15 mouse cellular contexts compared by ENCODE assay signal in the genomic region with DNA sequence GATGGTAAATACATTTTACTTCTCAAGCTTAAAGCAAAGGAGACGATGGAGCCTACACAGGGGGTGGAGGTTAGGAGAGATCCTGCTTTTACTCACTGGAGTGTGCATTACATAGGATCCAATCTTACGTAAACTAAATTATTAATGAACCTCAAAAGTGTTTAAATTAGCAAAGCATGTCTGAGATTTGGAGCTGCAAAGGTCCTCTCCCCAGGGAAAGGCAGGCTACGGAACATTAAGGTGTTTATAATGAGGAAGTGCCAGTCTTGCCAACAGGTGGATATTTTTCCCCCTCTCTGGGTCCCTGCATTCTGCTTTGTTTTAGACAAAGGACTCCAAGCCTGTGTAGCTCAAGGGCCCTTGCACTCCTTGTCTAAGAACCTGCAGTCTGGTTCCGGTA.
DNase-seq lines count a peak whose midpoint lies in the region; ATAC-seq and TF ChIP-seq lines count a peak whose summit lies in the region.
"Had no signal": no experiment of that assay in that cellular context is flagged by ENCODE, and none has a peak within 500 bp of the region (broad histone marks: within the 10 kb centered on the region; RNA-seq: fewer than 3 reads in every experiment).

No protein-coding gene starts in this region.

- no peak for TF ChIP-seq POLR2A in brain, embryonic 14.5 days (IDR thresholded peaks at IDR 0.05; ENCODE audit: borderline replicate concordance, extremely low read depth, insufficient read depth, insufficient read length, poor library complexity, severe bottlenecking)

- no peaks in the 10 kb centered on the region for H3K27me3 ChIP-seq in forebrain, embryonic 12.5 days
- H3K27me3 ChIP-seq in hindbrain, embryonic 14.5 days (ENCODE audit: control insufficient read depth, insufficient read depth, low read length) = no peaks in the 10 kb centered on the region
- no peaks in the 10 kb centered on the region for H3K27me3 ChIP-seq in midbrain, embryonic 16.5 days (ENCODE audit: control insufficient read depth, insufficient read depth, low read depth, low read length)
- no peaks in the 10 kb centered on the region for H3K27me3 ChIP-seq in liver, embryonic 11.5 days (replicated peaks; ENCODE audit: control insufficient read depth, insufficient read depth, low read length)
- H3K27me3 ChIP-seq: heart, embryonic 13.5 days; limb, embryonic 12.5 days had no signal

- 22% methylated on average over 4 of the region's 4 CpGs for WGBS in forebrain, embryonic 12.5 days
- 21% methylated on average over 4 of the region's 4 CpGs for WGBS in hindbrain, embryonic 14.5 days
- WGBS in midbrain, embryonic 16.5 days = 25% methylated on average over 4 of the region's 4 CpGs
- WGBS in liver, embryonic 11.5 days = 86% methylated on average over 4 of the region's 4 CpGs

- H3K4me3 ChIP-seq in forebrain, embryonic 12.5 days (replicated peaks) = peak overlapping the region; percentile 30; the same call in 1 of the 2 replicates
- peak overlapping the region; percentile 32 for H3K4me3 ChIP-seq in hindbrain, embryonic 14.5 days (replicated peaks; ENCODE audit: low read length)
- H3K4me3 ChIP-seq in midbrain, embryonic 16.5 days (ENCODE audit: low read depth, low read length) = peak overlapping the region; percentile 41; the same call in 1 of the 2 replicates
- H3K4me3 ChIP-seq in liver, embryonic 11.5 days (ENCODE audit: low read depth, low read length) = no peak overlapping the region
- H3K4me3 ChIP-seq: heart, embryonic 13.5 days; limb, embryonic 12.5 days had no signal

- peak; percentile 51 for DNase-seq in brain, embryonic 14.5 days (ENCODE audit: low read depth)
- no peak for DNase-seq in hindbrain, embryonic 14.5 days (ENCODE audit: low spot score)
- no peak for DNase-seq in liver, embryonic 11.5 days (ENCODE audit: low spot score)
- no peak for DNase-seq in adrenal gland, postnatal 10 days
- DNase-seq in urinary bladder, postnatal 4 days (ENCODE audit: low spot score in 2 of 2) = no peak
- no peak for DNase-seq in adrenal gland, adult (ENCODE audit: inconsistent age in 2 of 2, low spot score in 1 of 2)
- DNase-seq: adrenal gland, adult 8-10 months; B cell, adult 2 months; gastrocnemius, postnatal 25 days; spleen, adult 18-20 months had no signal

- H3K36me3 ChIP-seq in forebrain, embryonic 12.5 days (replicated peaks) = no peaks in the 10 kb centered on the region
- H3K36me3 ChIP-seq in hindbrain, embryonic 14.5 days (replicated peaks; ENCODE audit: control insufficient read depth, insufficient read depth) = no peaks in the 10 kb centered on the region
- H3K36me3 ChIP-seq in midbrain, embryonic 16.5 days (ENCODE audit: control insufficient read depth, insufficient read depth, low read length) = no peaks in the 10 kb centered on the region
- H3K36me3 ChIP-seq in liver, embryonic 11.5 days (ENCODE audit: control insufficient read depth, insufficient read depth, low read length) = no peaks in the 10 kb centered on the region
- H3K36me3 ChIP-seq: heart, embryonic 13.5 days; limb, embryonic 12.5 days had no signal

- H3K27ac ChIP-seq in forebrain, embryonic 12.5 days = peak overlapping the region; percentile 95
- H3K27ac ChIP-seq in hindbrain, embryonic 14.5 days = peak overlapping the region; percentile 88
- H3K27ac ChIP-seq in midbrain, embryonic 16.5 days (ENCODE audit: low read length) = peak overlapping the region; percentile 54
- no peak overlapping the region for H3K27ac ChIP-seq in liver, embryonic 11.5 days (ENCODE audit: low read depth, low read length)
- H3K27ac ChIP-seq: heart, embryonic 13.5 days; kidney, postnatal 0 days had no signal

- no peak for ATAC-seq in forebrain, embryonic 12.5 days (ENCODE audit: low FRiP score)
- ATAC-seq in hindbrain, embryonic 14.5 days (ENCODE audit: low FRiP score) = no peak
- no peak for ATAC-seq in midbrain, embryonic 16.5 days
- no peak for ATAC-seq in liver, embryonic 11.5 days (replicated peaks; ENCODE audit: low FRiP score)

- no peaks in the 10 kb centered on the region for H3K9me3 ChIP-seq in forebrain, embryonic 12.5 days
- H3K9me3 ChIP-seq in hindbrain, embryonic 14.5 days (ENCODE audit: control insufficient read depth, low read length) = no peaks in the 10 kb centered on the region
- H3K9me3 ChIP-seq in midbrain, embryonic 16.5 days (replicated peaks; ENCODE audit: control insufficient read depth, low read length, poor library complexity, severe bottlenecking) = no peaks in the 10 kb centered on the region
- no peaks in the 10 kb centered on the region for H3K9me3 ChIP-seq in liver, embryonic 11.5 days (ENCODE audit: control insufficient read depth, low read length)
- H3K9me3 ChIP-seq: heart, embryonic 13.5 days; limb, embryonic 12.5 days had no signal

- TF ChIP-seq CTCF in brain, embryonic 14.5 days (IDR thresholded peaks at IDR 0.05; ENCODE audit: borderline replicate concordance, extremely low read depth, insufficient read depth, insufficient read length) = no peak

- 0 out of 2 replicates have a peak overlapping the region, but pooled peaks have one; percentile 62 for H3K9ac ChIP-seq in forebrain, embryonic 12.5 days
- H3K9ac ChIP-seq in hindbrain, embryonic 14.5 days = peak overlapping the region; percentile 56
- H3K9ac ChIP-seq in midbrain, embryonic 16.5 days (ENCODE audit: low read depth, low read length) = no peak overlapping the region
- H3K9ac ChIP-seq in liver, embryonic 11.5 days (ENCODE audit: low read depth, low read length) = no peak overlapping the region
- H3K9ac ChIP-seq: limb, embryonic 12.5 days had no signal

- peak overlapping the region; percentile 60 for H3K4me2 ChIP-seq in forebrain, embryonic 12.5 days
- peak overlapping the region; percentile 55 for H3K4me2 ChIP-seq in hindbrain, embryonic 14.5 days (replicated peaks)
- H3K4me2 ChIP-seq in midbrain, embryonic 16.5 days (ENCODE audit: low read length) = peak overlapping the region; percentile 76
- H3K4me2 ChIP-seq in liver, embryonic 11.5 days = no peak overlapping the region

- peaks cover 81% of the 10 kb centered on the region for H3K4me1 ChIP-seq in forebrain, embryonic 12.5 days
- peaks cover 49% of the 10 kb centered on the region for H3K4me1 ChIP-seq in hindbrain, embryonic 14.5 days (replicated peaks; ENCODE audit: control insufficient read depth, insufficient read depth, low read length)
- H3K4me1 ChIP-seq in midbrain, embryonic 16.5 days (ENCODE audit: control insufficient read depth, insufficient read depth, low read length) = peaks cover 64% of the 10 kb centered on the region
- H3K4me1 ChIP-seq in liver, embryonic 11.5 days (replicated peaks; ENCODE audit: control insufficient read depth, insufficient read depth, low read length) = 0 out of 2 replicates have a peak, but pooled peaks cover 3% of the 10 kb centered on the region

Comparison
In these comparisons a context has a peak if more than half of its experiments do, and no peak if none do; other contexts are left out.
1. H3K9ac ChIP-seq: peak in forebrain, embryonic 12.5 days (single experiment) and hindbrain, embryonic 14.5 days (single experiment); none in midbrain, embryonic 16.5 days (single experiment) and liver, embryonic 11.5 days (single experiment).